Mouse (Mus musculus) liver, postnatal 0 days (tissue): ENCODE data around the gene Fam71f1. TPM values are rescaled to one million over a fixed set of nuclear protein-coding genes. Genes with fewer than 3 reads are reported as not detected.

ENCODE experiments used
- ATAC-seq: fragments of 200-750 bp; cut with Nextera tagmentation; 2 replicates; pipeline ENCODE4 v1.8.0; 2017; ENCODE audit warnings: mild to moderate bottlenecking, moderate library complexity
- DNase-seq: peaks from one replicate; pipeline ENCODE4 v3.0.0-alpha.2; 2016
- H3K27ac ChIP-seq: fragments of 300-500 bp; sonication (generic); 2 replicates; pipeline ENCODE4 v1.5.1; 2014; ENCODE audit warnings: antibody characterized with exemption, moderate library complexity, mild to moderate bottlenecking, low read depth
- H3K27me3 ChIP-seq: fragments of 300-500 bp; sonication (generic); 2 replicates; pipeline ENCODE4 v1.6.1; 2014; ENCODE audit warnings: low read length, control low read depth, mixed read lengths; ENCODE audit not compliant: insufficient read depth
- H3K36me3 ChIP-seq: fragments of 300-500 bp; sonication (generic); replicated peaks from 2 replicates; pipeline ENCODE4 v1.6.1; 2014; ENCODE audit warnings: mild to moderate bottlenecking, control low read depth, low read length, moderate library complexity, mixed read lengths; ENCODE audit not compliant: insufficient read depth
- H3K4me1 ChIP-seq: fragments of 300-500 bp; sonication (generic); 2 replicates; pipeline ENCODE4 v1.6.1; 2014; ENCODE audit warnings: antibody characterized with exemption, mild to moderate bottlenecking, control low read depth; ENCODE audit not compliant: insufficient read depth
- H3K4me2 ChIP-seq: fragments of 300-500 bp; sonication (generic); 2 replicates; pipeline ENCODE4 v1.6.1; 2014; ENCODE audit warnings: low read depth, mild to moderate bottlenecking, low read length, moderate library complexity, mixed read lengths
- H3K4me3 ChIP-seq: fragments of 300-500 bp; sonication (generic); 2 replicates; pipeline ENCODE4 v1.5.1; 2014; ENCODE audit warnings: low read depth, low read length
- H3K9ac ChIP-seq: fragments of 300-500 bp; sonication (generic); replicated peaks from 2 replicates; pipeline ENCODE4 v1.6.1; 2014; ENCODE audit warnings: mild to moderate bottlenecking, moderate library complexity
- H3K9me3 ChIP-seq: fragments of 300-500 bp; sonication (generic); 2 replicates; pipeline ENCODE4 v1.6.1; 2016; ENCODE audit warnings: mild to moderate bottlenecking, control low read depth, low read length, mixed read lengths
- CTCF ChIP-seq: sonication (generic); IDR thresholded peaks from 2 replicates; pipeline ENCODE4 v1.5.1; 2016; ENCODE audit warnings: antibody characterized with exemption, low read depth
- EP300 ChIP-seq: IDR thresholded peaks from 2 replicates; pipeline ENCODE4 v1.6.1; 2016; ENCODE audit warnings: antibody characterized with exemption, low read depth, mild to moderate bottlenecking
- WGBS: fragments of 180-500 bp; shearing (Covaris S2); extraction: QIAGEN DNeasy Blood & Tissue Kit; methylation state at CpG from one replicate; pipeline ENCODE4 v1.1.7; 2014; ENCODE audit not compliant: insufficient replicate concordance; 5-methylcytosine and 5-hydroxymethylcytosine counted together
- polyA plus RNA-seq: library from polyadenylated mRNA; unstranded; fragments of >200 nt; fragmentation: Nextera tagmentation; extraction: Ambion mirVana; gene quantifications from 2 replicates; pipeline ENCODE4 v1.2.1, GENCODE M21; 2015

Gene Fam71f1
- polyA plus RNA-seq: not detected in 2 replicates

DNA sequence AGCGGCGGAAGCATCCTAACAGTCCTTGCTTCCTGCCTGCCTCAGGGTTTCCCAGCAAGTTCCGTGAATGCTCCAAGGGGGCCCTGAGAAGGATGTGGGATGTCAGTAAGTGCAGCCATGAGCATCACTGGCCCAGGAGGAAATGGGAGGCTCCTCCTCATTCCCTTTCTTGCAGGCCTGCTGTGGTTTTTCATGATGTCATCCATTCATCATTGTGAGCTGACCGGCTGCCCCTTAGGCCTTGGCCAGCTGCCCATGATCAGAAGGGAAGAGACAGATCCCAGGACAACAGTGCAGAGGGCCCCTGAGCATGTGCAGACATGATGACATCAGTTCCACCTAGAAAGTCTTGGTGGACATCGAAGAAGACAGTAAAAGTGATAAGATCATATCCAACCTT lies at the start of gene Fam71f1:
TSS of gene Fam71f1 (plus strand) at position 262 of the 400 bp plus-strand sequence.
- H3K36me3 ChIP-seq: no peaks in the 10 kb centered on the region
- no peaks in the 10 kb centered on the region for H3K27me3 ChIP-seq
- DNase-seq (peak; percentile 26), ATAC-seq (peak; percentile 49)
- H3K27ac ChIP-seq: no peak within 1 kb of the TSS
- H3K4me2 ChIP-seq: no peak within 1 kb of the TSS
- no peaks in the 10 kb centered on the region for H3K9me3 ChIP-seq
- no peaks in the 10 kb centered on the region for H3K4me1 ChIP-seq
- H3K4me3 ChIP-seq: no peak within 1 kb of the TSS
- no peak within 1 kb of the TSS for H3K9ac ChIP-seq
- TF ChIP-seq EP300 (no peak), CTCF (no peak)
- WGBS: 54% methylated on average over 5 of the region's 5 CpGs

DNA sequence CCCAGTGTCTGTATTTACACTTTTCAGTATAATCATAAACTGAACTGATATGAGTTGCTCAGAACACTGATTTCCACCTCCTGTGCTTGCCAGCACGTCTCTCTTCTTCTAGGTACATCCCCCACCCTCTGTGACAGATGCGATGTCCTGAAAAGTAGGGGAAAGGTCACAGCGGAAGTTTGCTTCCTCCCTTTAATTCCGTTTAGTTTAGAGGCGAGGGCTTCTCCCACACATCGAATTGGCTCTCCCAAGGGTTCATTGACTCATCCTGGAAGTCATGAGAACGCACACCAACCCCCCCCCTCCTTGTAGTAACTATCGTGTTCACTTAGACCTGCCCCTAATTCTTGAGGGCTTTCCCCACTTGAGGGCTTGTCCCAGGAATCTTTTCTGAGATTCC lies 48.0 kb upstream of the Fam71f1 start:
- 2% methylated on average over 8 of the region's 8 CpGs for WGBS
- TF ChIP-seq EP300: no peak
- H3K4me3 ChIP-seq: peak overlapping the region; percentile 27
- H3K4me1 ChIP-seq: peaks cover 26% of the 10 kb centered on the region
- no peaks in the 10 kb centered on the region for H3K27me3 ChIP-seq
- ATAC-seq (peak; percentile 49), DNase-seq (peak; percentile 60)
- peak overlapping the region; percentile 53 for H3K9ac ChIP-seq
- peaks cover 9% of the 10 kb centered on the region; the same call in 1 of the 2 replicates for H3K36me3 ChIP-seq
- peak overlapping the region; percentile 57 for H3K4me2 ChIP-seq
- peak overlapping the region; percentile 95 for H3K27ac ChIP-seq
- no peaks in the 10 kb centered on the region for H3K9me3 ChIP-seq

- H3K36me3 ChIP-seq: peaks cover 9% of the 10 kb centered on the region; the same call in 1 of the 2 replicates
- TF ChIP-seq EP300: no peak
- no peak for TF ChIP-seq CTCF
- H3K9ac ChIP-seq: peak within 1 kb of the TSS; percentile 86
- DNase-seq (peak; percentile 96), ATAC-seq (peak; percentile 92)
- H3K9me3 ChIP-seq: no peaks in the 10 kb centered on the region
- no peaks in the 10 kb centered on the region for H3K27me3 ChIP-seq
- peak within 1 kb of the TSS; percentile 75 for H3K4me3 ChIP-seq
- under 1% methylated on average over 46 of the region's 46 CpGs for WGBS
- H3K27ac ChIP-seq: peak within 1 kb of the TSS; percentile 95
- peaks cover 26% of the 10 kb centered on the region for H3K4me1 ChIP-seq
- peak within 1 kb of the TSS; percentile 86 for H3K4me2 ChIP-seq
Observed at GRCm38 (mm10) chr6:29272312-29273072, 46.4 kb upstream of the Fam71f1 start, which contains the start of gene Hilpda. TSS of gene Hilpda (plus strand) at chr6:29272488.

GRCm38 (mm10) chr6:29276746-29277145 lies 42.2 kb upstream of the Fam71f1 start:
- WGBS: 92% methylated on average over 5 of the region's 5 CpGs
- TF ChIP-seq EP300 (no peak), CTCF (no peak)
- Histone ChIP-seq H3K27ac (no peak overlapping the region), H3K9ac (no peak overlapping the region), H3K4me3 (no peak overlapping the region), H3K4me2 (no peak overlapping the region), H3K36me3 (peaks cover 9% of the 10 kb centered on the region; the same call in 1 of the 2 replicates), H3K4me1 (peaks cover 20% of the 10 kb centered on the region), H3K9me3 (no peaks in the 10 kb centered on the region), H3K27me3 (no peaks in the 10 kb centered on the region)
- ATAC-seq: no peak
- DNase-seq: no peak

- whole genome bisulfite sequencing: 25% methylated on average over 8 of the region's 8 CpGs
- no peaks in the 10 kb centered on the region for H3K9me3 ChIP-seq
- peak overlapping the region; percentile 61 for H3K27ac ChIP-seq
- TF ChIP-seq CTCF (peak; percentile 83), EP300 (no peak)
- H3K27me3 ChIP-seq: no peaks in the 10 kb centered on the region
- peaks cover 15% of the 10 kb centered on the region for H3K4me1 ChIP-seq
- peaks cover 9% of the 10 kb centered on the region; the same call in 1 of the 2 replicates for H3K36me3 ChIP-seq
- DNase-seq (peak; percentile 75), ATAC-seq (peak; percentile 93)
- H3K4me3 ChIP-seq: no peak overlapping the region
- H3K4me2 ChIP-seq: no peak overlapping the region
- H3K9ac ChIP-seq: no peak overlapping the region
Observed at GRCm38 (mm10) chr6:29278513-29279267, 40.2 kb upstream of the Fam71f1 start.

- Histone ChIP-seq H3K9me3 (no peaks in the 10 kb centered on the region), H3K27me3 (no peaks in the 10 kb centered on the region), H3K27ac (peak within 1 kb of the TSS; percentile 61), H3K4me1 (peaks cover 9% of the 10 kb centered on the region), H3K9ac (no peak within 1 kb of the TSS), H3K36me3 (peaks cover 6% of the 10 kb centered on the region; the same call in 1 of the 2 replicates), H3K4me3 (no peak within 1 kb of the TSS), H3K4me2 (no peak within 1 kb of the TSS)
- DNase-seq: no peak
- no peak for ATAC-seq
- 77% methylated on average over 8 of the region's 8 CpGs for WGBS
- TF ChIP-seq CTCF: no peak
- no peak for TF ChIP-seq EP300
Observed at GRCm38 (mm10) chr6:29279293-29279692, 39.6 kb upstream of the Fam71f1 start, which contains the start of gene Fam71f2. TSS of gene Fam71f2 (plus strand) at chr6:29279593.
